Mouse (Mus musculus) liver, adult 2 months (tissue): ENCODE results near the gene Stx3.

Experiments
- CTCF ChIP-seq: fragments of 200-500 bp; IDR thresholded peaks from 2 replicates; pipeline ENCODE4 v1.5.1; 2011; ENCODE audit warnings: low read depth, low read length, control low read depth
- POLR2A ChIP-seq: fragments of 200-500 bp; IDR thresholded peaks from 2 replicates; pipeline ENCODE4 v1.6.1; 2011; ENCODE audit warnings: low read length, control low read depth; ENCODE audit not compliant: insufficient read depth; ENCODE audit errors: extremely low read depth

DNA sequence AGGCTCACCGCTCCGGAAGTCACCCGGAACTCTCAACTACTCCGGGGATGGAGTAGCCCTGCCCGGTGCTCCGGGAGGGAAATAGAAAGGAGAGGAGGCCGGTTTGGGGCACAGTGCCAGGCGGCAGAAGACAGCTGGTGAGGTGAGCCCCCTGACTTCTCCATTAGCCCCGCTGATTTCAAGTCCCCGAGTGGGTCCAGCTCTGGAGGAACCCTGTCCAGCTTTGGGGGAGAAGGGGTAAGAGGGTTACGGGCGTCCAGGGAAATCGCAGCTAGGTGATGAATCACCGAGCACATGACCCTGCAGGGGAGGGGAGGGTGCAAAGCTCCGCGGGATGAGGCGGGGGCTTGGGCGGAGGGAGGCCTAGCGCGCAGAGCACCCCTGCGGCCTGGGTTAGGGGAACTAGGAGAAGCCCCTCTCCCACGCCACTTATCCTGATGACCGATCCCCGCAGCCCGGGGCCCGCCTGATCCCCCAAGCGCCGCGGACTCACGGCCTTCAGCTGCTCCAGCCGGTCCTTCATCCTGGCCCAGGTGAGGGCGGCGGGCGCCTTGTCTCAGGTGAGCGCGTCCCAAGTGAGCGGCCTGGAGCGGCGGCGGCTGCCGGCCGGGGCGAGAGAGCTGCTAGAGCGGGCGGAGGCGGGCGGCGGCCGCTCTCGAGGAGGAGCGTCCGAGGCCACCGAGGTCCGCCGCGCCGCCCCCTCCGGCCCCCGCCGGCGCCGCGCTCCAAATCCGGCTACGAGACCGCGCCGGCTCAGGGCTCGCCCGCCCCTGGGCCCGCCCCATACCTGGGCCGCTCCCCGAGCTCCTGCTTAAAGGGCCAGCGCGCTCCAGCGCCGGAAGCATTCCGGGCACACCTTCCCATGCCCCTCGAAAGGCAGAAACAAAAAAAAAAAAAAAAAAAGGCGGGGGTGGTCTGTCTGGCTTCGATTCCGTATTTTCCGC is 732 bp downstream of the Stx3 start:
- TF ChIP-seq CTCF (no peak), POLR2A (no peak)
